Mouse (Mus musculus) adrenal gland, postnatal 25 days (tissue): ENCODE data around the gene Speg. TPM values are rescaled to one million over a fixed set of nuclear protein-coding genes. Genes with fewer than 3 reads are reported as not detected.

ENCODE experiments used
- DNase-seq: peaks from one replicate; pipeline ENCODE4 v3.0.0; 2021; ENCODE audit warnings: mixed read lengths
- total RNA-seq: library from RNA; stranded (reverse); gene quantifications from 2 replicates; pipeline ENCODE4 v1.2.3, GENCODE M21; 2021

Gene Speg
- total RNA-seq, 1 experiment from 2014 or later: 18.1 TPM

DNA sequence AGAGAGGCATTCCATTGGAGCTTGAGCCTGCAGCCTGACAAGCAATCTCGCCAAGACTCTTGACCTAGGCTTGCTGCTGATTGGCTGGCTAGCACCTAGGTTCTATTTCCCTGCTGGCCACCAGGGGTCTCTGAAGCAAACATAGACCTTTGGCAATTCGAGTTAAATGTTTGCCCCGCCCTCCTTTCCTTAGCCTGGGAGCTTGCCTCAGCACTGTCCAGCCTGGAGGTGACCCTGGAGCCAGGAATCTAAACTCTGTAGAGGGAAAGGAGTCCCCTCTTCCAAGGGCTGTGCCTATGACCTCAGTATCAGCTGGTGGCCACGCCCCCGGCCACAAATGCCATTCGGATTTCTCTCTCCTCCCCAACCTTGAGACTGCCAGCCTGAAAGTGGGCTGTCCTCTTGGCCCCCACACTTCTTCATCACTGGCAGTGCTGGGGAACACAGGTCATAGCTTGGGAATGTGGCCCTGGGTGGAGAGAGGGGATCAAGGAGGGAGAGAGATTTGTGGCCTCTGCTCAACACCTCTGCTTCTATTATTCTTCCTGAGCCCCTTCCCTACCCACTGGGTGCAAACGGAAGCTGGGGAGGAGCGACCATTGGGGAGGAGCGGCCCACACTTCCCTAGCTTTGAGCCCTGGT, 23.8 kb downstream of the Speg start:
- peak; percentile 61 for DNase-seq

DNA sequence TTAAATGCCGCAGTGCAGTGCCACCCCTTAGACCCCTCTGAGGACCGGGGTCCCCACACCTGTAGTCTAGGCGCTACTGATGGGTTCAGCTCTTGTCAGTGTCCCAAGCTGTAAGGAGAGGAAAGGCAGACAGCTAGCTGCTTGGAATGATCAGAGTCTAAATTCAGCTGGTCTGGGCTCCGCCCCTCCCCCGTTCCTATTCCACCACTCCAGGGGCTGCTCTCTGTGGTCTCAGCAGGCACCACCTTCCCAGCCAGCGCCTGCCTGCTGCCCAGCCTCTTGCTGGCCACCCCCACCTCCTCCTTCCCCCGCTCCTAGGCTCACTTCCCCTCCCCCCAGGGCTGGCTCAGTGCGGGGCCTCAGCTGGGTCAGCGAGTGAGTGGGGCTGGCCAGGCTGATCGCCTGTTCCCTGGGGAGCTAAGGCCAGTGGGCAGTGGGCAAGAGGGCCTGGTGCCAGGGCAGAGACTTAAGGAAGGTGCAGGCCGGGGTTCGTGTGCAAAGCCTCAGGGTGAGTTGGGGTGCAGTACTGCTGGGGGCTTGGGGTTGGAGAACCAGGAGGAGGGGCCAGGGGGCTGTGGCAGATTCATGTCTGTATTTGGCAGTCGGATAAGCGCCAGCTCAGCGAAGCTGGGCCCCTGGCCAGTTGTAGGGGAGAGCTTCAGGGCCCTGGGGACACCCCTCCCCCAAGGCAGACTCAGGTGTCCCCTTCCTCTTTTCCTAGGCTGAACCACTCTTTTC, 24.8 kb downstream of the Speg start:
- DNase-seq: peak; percentile 45

DNA sequence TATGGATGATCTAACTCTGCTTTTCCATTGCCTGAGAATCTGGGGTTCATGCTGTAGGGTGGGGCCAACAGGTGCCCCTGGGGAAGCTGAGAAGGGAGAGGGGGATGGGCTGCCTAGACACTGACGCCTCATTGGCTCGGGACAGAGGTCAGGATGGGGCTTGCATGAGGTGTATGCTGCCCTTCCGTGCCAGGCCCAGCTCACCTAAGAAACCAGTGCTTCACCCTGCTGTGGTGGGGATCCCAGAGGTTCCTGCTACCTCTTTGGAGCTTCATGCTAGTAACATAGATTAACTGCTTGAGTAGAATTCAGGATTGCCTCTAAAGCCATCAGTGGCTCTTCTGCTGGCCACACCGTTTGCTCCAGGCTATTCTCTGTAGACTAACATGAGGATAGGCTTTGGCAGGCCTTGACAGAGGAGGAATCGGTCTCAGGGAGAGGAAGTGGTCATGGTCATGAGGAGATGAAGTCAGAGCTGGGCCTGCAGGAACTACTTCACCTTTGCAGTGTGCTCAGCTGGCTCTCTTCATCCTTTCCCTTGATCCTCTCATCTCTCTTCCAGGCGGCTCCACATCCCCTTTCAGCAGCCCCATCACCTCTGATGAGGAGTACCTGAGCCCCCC, 25.5 kb downstream of the Speg start:
- DNase-seq: no peak

DNA sequence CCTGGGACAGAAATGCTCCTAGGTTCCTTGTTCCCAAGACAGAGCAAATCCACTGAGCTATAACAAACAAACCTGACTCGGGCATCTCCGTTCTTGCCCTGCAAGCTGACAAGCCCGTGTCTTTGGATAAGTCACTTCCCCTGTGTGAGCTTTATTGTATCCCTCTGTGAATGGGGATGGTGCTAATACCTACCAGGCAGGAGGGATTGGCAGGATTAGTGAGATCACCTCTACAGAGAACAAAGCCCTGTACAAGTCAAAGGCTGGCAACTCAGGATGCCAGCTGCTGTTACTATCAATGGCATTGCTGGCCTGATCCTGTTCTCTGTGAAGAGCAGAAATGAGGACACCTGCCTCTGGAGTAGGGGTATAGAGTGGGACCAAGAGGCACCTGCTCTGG, 30.4 kb downstream of the Speg start:
- DNase-seq: no peak

DNA sequence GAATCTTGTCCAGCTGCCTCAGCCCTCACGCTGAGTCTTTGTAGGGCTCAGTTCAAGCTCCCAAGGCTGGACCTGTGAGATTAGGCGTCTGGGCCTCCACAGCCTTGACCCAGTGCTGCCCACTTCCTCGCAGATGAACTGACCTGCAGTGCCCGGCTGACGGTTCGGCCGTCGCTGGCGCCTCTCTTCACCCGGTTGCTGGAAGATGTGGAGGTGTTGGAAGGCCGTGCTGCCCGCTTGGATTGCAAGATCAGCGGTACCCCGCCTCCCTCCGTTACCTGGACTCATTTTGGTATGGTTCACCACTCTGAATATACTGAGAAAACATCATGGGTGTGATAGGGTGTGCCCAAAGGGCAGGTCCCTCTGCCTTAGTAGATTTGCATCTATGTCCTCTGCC, 31.1 kb downstream of the Speg start:
- no peak for DNase-seq

DNA sequence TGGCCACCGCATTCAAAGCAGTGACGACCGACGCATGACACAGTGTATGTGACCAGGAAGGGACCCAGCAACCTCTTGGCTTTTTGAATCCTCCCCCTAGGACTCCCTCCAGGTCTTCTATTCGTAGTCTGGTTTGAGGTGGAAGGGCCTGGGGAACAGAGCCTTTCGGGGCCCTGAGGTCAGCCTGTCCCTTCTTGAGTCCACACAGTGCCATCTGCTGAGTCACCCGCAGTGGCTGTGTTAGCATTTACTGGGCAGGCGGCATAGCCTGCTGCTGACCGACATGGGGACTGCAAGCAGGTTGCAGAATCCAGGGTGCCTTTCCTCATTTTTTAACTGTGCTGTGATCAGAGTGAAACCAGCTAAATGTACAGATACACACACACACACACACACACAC, 32.0 kb downstream of the Speg start:
- no peak for DNase-seq

DNA sequence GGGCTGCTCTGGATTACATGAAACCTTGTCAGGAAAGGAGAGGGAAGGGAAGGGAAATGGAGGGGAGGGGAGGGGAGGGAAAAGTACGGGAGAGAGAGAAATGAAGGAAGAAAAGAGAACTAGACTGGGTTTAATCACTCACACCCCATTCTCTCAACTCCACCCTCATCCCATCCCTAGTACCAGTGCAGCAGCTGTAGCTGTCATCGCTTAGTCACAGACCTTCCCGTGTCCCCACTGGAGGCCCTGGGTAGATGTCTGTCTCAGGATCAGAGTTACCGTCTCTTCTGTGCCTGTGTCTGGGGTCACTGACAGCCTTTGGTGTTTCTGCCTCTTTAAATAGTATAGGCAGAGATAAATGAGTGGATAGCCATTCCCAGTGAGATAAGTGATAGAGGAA, 33.1 kb downstream of the Speg start:
- DNase-seq: no peak

DNA sequence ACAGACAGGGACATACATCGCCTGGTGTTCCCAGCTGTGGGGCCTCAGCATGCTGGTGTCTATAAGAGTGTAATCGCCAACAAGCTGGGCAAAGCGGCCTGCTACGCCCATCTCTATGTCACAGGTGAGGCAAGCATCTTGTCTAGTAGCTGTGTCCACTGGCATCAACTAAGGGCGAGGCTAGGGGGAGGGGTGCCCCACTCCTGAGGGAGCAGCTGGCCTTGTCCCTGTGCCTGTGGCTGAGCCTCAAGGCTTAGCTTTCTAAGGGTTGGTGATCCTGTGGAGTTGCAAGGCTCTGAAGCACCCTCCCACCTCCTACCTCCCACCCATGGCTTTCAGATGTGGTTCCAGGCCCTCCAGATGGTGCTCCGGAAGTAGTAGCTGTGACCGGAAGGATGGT, 34.9 kb downstream of the Speg start:
- no peak for DNase-seq

DNA sequence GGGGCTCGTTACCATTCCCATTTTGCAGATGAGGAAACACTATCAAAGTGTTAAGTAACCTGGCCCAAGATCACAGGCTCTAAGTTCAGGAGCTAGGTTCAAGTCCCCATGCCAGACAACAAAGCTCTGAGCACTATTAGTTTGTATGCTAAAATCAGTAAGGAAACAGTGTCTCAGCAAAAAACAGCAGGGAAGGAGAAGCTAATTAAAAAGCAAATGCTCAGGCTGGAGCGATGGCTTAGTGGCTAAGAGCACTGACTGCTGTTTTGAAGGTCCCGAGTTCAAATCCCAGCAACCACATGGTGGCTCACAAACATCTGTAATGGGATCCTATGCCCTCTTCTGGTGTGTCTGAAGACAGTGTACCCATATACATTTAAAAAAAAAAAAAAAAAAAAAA, 37.1 kb downstream of the Speg start:
- no peak for DNase-seq

DNA sequence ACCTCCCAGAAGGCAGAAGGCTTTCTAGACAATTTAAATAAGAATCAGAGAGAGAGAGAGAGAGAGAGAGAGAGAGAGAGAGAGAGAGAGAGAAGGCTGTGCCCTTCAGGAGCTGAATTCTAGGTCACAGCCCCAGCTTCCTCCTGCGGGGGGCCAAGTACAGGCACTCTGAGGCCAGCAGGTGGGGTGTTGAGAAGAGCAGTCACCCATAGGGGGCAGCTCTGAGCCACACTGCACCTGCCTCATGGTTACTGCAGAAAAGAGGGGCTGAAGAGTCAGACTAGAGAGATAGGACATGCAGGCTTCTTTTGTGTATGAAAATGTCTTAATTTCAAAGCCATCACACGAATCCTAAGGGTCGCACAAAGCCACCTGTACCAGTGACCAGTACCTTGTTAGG, 38.7 kb downstream of the Speg start:
- no peak for DNase-seq

DNA sequence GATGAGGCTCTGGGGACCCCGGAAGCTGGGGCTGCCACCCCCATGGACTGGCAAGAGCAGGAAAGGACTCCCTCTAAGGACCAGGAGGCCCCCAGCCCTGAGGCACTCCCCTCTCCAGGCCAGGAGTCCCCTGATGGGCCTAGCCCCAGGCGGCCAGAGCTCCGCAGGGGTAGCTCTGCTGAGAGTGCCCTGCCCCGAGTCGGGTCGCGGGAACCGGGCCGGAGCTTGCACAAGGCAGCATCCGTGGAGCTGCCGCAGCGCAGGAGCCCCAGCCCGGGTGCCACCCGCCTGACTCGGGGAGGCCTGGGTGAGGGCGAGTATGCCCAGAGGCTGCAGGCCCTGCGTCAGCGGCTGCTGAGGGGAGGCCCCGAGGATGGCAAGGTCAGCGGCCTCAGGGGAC, 46.7 kb downstream of the Speg start:
- DNase-seq: no peak

DNA sequence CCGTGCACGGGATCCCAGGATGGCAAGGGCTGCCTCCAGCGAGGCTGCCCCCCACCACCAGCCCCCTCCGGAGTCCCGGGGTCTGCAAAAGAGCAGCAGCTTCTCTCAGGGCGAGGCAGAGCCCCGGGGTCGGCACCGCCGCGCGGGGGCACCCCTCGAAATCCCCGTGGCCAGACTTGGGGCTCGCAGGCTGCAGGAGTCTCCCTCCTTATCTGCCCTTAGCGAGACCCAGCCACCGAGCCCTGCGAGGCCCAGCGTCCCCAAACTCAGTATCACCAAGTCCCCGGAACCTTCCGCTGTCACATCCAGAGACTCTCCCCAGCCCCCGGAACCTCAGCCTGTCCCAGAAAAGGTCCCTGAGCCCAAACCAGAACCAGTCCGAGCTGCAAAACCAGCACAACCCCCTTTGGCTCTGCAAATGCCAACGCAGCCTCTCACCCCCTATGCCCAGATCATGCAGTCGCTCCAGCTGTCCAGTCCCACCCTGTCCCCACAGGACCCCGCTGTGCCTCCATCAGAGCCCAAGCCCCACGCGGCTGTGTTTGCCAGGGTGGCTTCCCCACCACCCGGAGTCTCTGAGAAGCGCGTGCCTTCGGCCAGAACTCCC, 47.2 kb downstream of the Speg start:
- no peak for DNase-seq

DNA sequence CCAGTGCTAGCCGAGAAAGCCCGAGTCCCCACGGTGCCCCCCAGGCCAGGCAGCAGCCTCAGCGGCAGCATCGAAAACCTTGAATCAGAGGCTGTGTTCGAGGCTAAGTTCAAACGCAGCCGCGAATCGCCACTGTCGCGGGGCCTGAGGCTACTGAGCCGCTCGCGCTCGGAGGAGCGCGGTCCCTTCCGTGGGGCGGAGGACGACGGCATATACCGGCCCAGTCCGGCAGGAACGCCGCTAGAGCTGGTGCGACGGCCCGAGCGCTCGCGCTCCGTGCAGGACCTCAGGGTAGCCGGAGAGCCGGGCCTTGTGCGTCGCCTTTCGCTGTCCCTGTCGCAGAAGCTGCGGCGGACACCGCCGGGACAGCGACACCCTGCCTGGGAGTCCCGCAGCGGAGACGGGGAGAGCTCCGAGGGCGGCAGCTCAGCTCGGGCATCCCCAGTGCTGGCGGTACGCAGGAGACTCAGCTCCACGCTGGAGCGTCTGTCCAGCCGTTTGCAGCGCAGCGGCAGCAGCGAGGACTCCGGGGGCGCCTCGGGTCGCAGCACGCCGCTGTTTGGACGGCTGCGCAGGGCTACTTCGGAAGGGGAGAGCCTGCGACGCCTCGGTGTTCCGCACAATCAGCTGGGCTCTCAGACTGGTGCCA, 47.9 kb downstream of the Speg start:
- peak; percentile 53 for DNase-seq

DNA sequence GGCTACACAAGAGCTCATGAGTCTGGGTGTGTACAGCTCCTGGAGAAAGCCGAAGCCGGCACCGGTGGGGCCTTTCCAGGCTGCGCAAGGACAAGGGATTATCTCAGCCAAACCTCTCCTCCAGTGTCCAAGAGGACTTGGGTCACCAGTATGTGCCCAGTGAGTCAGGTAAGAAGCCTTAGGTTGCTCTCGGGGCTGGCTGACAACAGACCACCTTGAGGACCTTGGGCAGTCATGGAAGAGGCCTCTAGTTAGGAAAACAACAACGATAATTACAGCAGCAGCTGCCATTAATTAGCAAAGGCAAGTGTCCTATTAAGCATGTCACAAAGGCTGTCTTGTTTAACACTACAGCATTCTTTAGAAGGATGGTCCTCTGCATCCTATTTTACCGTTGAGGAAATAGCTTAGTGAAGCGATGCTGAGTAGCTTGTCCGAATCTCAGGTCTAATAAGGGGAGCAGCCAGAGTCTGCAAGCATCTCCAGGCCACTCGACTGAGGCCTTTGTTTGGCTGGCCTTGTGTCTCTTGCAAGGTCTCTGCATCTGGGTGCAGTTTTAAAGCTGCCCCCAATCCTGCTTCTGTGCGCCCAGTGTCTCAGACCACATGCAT, 48.8 kb downstream of the Speg start:
- no peak for DNase-seq

DNA sequence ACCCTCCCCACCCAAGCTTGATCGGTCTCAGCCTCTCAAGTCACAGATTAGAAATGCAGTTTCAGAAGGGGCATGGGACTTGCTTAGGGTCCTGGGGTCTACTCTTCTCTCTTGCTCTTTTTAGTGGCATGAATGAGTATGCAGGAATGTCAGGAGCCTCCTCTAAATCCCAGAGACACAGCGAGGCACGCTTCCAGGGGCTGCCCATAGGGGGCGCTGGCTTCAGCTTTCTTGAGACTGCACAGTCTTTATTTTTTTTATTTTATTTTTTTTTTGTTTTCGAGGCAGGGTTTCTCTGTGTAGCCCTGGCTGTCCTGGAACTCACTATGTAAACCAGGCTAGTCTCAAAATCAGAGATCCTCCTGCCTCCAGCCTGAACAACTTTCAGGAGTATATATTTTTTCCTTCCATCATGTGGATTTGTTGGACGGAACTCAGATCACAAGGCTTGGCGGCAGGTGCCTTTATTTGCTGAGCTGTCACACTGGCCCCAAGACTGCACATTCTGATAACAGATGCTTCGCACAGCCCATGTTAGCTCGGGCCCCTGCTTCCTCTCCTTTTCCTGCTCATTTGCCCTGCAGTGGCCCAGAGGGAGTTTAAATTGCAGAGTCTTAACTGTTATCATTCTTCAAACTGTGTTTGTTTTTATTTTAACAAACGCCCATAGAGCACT, 50.8 kb downstream of the Speg start:
- DNase-seq: peak; percentile 44

DNA sequence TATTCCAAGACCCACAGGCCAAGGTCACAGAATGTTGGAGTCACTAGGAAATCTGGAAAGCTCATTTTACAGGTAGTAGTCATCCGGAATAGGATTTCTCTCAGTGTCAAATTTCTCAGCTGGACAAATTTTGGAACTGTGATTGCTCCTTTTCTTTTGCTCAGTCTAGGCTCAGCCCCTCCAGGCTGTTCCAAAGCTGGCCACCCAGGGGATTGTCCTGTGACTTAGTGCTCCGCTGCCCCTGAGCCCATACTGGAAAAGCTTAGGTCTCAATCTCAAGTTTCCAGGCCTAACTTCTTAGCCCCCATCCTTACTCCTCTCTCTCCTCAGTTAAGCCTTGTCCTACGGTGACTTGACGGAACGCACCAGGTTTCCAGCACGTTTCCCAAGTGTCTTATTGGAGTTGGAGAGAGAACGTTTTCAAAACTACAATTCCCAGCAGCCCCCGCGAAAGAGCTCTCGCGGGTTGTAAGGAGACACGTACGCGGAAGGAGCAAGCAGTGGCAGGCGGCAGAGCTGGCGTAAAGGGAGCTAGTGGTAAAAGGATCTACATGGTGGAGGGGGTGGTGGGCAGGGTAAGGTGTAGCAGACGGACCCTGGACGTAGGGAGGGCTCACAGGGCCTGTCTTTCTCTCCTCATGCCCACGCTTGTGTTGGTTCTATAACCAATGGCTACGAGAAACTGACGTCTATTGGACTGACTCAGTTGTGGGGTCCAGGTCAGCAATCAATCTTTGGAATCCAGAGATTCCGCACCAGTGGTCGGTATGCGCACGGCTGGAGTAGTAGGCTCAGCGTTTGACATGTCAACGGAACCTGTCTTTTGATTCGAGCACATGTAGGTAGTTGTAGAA, 60.6 kb downstream of the Speg start, which contains the start of gene Gmppa:
Gene Gmppa (plus strand): TSS at position 456 of the 854 bp plus-strand sequence.
- peak; percentile 76 for DNase-seq

DNA sequence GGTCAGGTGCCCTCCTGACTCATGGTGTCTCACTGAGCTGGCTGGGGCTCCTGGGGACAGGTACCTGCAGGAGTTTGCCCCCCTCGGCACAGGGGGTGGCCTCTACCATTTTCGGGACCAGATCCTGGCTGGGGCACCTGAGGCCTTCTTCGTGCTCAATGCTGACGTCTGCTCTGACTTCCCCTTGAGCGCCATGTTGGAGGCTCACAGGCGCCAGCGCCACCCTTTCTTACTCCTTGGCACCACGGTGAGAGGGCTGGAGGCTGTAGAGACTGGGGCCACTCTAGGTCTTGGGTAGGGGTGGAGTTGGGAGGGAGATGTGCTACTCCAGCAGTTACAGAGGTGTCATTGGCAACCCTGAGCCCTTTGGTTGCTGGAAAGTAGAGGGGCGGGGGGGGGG, 63.7 kb downstream of the Speg start:
- no peak for DNase-seq

DNA sequence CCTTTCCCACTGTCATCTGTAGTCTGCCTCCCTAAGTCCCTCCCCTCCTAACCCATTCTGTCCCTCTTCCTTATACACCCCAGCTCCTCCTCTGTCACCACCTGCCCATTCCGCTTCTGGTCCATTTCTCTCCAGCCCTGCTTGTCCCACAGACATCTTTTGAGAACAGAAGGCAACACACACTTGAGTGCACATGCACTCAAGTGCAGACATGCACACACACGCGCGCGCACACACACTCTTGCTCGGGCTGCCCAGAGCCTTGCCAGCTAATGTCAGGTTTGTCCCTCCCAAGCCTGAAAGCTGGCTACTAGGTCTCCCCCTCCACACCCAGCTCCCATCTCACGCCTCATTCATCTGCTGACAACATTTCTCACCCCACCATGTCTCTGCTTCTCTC, 65.6 kb downstream of the Speg start:
- DNase-seq: no peak

DNA sequence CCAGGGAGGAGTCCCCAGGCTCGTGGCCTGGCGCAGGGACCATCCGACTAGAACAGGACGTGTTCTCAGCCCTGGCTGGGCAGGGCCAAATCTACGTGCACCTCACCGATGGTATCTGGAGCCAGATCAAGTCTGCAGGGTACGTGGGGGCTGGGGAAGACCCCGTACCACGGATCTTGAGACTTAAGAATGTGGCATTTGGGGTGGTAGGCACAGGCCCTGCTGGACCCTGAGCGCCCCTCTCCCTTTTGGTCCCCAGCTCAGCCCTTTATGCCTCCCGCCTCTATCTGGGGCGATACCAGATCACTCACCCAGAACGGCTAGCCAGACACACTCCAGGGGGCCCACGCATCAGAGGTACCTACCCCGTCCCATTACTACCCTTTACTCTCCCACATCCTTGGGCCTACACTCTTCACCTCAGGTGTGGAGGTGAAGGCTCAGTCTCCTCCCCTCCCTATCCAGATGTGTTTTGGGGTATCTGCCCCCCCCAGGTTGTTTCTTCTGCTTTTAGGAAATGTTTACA, 66.4 kb downstream of the Speg start:
- no peak for DNase-seq

DNA sequence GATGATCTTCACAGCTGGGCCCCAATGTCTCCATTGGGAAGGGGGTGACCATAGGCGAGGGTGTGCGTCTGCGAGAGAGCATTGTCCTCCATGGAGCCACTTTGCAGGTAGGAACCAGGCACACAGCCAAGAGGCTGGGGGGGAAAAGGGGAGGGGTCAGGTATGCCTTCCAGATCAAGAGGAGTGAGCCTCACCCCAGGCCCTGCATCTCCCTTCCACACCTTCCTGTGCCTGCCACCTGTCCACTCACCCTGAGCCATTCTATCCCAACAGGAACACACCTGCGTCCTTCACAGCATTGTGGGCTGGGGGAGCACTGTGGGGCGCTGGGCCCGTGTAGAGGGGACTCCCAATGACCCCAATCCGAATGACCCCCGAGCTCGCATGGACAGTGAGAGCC, 67.1 kb downstream of the Speg start:
- DNase-seq: no peak
